Mouse (Mus musculus): ENCODE measurements at regions not wholly inside any gene's neighbourhood (a gene's known extent, or its start where the extent isn't known, plus 50 kb on each side); places are given as distances from the start of the nearest gene placed in this dataset.

- no peak for DNase-seq (ENCODE audit: low spot score in 2 of 2)
Measured at GRCm38 (mm10) chr3:115655020-115655419, 59.9 kb downstream of the S1pr1 start.

GRCm38 (mm10) chr3:115652236-115652635, 62.6 kb downstream of the S1pr1 start:
- no peak for DNase-seq (ENCODE audit: low spot score in 2 of 2)

GRCm38 (mm10) chr3:115649338-115650117, 65.3 kb downstream of the S1pr1 start:
- no peak for DNase-seq (ENCODE audit: low spot score in 2 of 2)

- no peak for DNase-seq (ENCODE audit: low spot score in 2 of 2)
Measured at GRCm38 (mm10) chr3:115646993-115647392, 67.9 kb downstream of the S1pr1 start.

GRCm38 (mm10) chr3:115644307-115644706, 70.6 kb downstream of the S1pr1 start:
- no peak for DNase-seq (ENCODE audit: low spot score in 2 of 2)

- peak; percentile 86 to 91 for DNase-seq (ENCODE audit: low spot score in 2 of 2)
Measured at GRCm38 (mm10) chr3:115642846-115643260, 72.0 kb downstream of the S1pr1 start.

- peak in 1 of 2 experiments; percentile 25 for DNase-seq (ENCODE audit: low spot score in 2 of 2)
Measured at GRCm38 (mm10) chr3:115642001-115642845, 72.6 kb downstream of the S1pr1 start.

- no peak for DNase-seq (ENCODE audit: low spot score in 2 of 2)
Measured at GRCm38 (mm10) chr3:115641411-115641810, 73.5 kb downstream of the S1pr1 start.

GRCm38 (mm10) chr3:115635487-115635886, 79.4 kb downstream of the S1pr1 start:
- no peak for DNase-seq (ENCODE audit: low spot score in 2 of 2)

GRCm38 (mm10) chr3:115635081-115635480, 79.8 kb downstream of the S1pr1 start:
- DNase-seq (ENCODE audit: low spot score in 2 of 2), result no peak

- DNase-seq (ENCODE audit: low spot score in 2 of 2), result no peak
Measured at GRCm38 (mm10) chr3:115632417-115632743, 82.5 kb downstream of the S1pr1 start.

GRCm38 (mm10) chr3:115631573-115632416, 83.1 kb downstream of the S1pr1 start:
- DNase-seq (ENCODE audit: low spot score in 2 of 2), result peak; percentile 20 to 27

- no peak for DNase-seq (ENCODE audit: low spot score in 2 of 2)
Measured at GRCm38 (mm10) chr3:115622920-115623319, 92.0 kb downstream of the S1pr1 start.

GRCm38 (mm10) chr3:115622300-115622699, 92.6 kb downstream of the S1pr1 start:
- DNase-seq (ENCODE audit: low spot score in 2 of 2), result no peak

- DNase-seq (ENCODE audit: low spot score in 2 of 2), result no peak
Measured at GRCm38 (mm10) chr3:115619970-115620369, 94.9 kb downstream of the S1pr1 start.

- DNase-seq (ENCODE audit: low spot score in 2 of 2), result peak; percentile 55 to 65
Measured at GRCm38 (mm10) chr3:115615994-115616598, 98.8 kb downstream of the S1pr1 start.

- DNase-seq (ENCODE audit: low spot score in 2 of 2), result no peak
Measured at GRCm38 (mm10) chr3:115612859-115613258, 102.0 kb downstream of the S1pr1 start.

GRCm38 (mm10) chr3:115608087-115608486, 106.8 kb downstream of the S1pr1 start:
- DNase-seq (ENCODE audit: low spot score in 2 of 2), result no peak

GRCm38 (mm10) chr3:115604734-115605279, 110.1 kb downstream of the S1pr1 start:
- no peak for DNase-seq (ENCODE audit: low spot score in 2 of 2)

- DNase-seq (ENCODE audit: low spot score in 2 of 2), result no peak
Measured at GRCm38 (mm10) chr3:115604267-115604666, 110.6 kb downstream of the S1pr1 start.

- no peak for DNase-seq (ENCODE audit: low spot score in 2 of 2)
Measured at GRCm38 (mm10) chr3:115603803-115604202, 111.1 kb downstream of the S1pr1 start.

All from layer of hippocampus, postnatal 10 days (tissue).